Mouse (Mus musculus): ENCODE measurements at regions not wholly inside any gene's neighbourhood (a gene's known extent, or its start where the extent isn't known, plus 50 kb on each side); places are given as distances from the start of the nearest gene placed in this dataset.

DNA sequence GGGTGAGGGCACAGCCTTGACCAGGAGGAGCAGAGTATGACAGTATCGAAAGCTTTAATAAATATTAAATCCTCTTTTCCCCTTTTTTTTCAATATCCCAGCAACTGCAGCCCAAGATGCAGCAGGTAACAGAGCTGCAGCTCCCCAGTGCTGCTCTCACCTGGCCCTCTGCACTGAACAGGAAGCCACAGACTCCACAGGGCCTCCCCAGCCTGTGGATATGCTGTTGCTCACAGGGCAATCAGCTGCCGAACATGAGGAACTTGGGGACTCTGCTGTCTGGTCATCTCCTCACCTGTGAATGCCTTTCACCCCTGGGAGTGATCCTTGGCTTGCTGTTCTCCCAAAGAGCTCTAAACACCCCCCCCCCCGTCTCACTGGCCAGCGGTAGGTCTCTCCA is 503.4 kb upstream of the Gm10131 start:
- no peak overlapping the region for H3K4me3 ChIP-seq (ENCODE audit: insufficient read depth in 1 of 2, low read depth in 1 of 2, low read length in 2 of 2, poor library complexity in 1 of 2, severe bottlenecking in 1 of 2)
- no peak for DNase-seq (ENCODE audit: low read depth, low spot score)
- 0 out of 4 replicates have a peak, but pooled peaks cover 0 to 2% of the 10 kb centered on the region in 2 experiments for H3K4me1 ChIP-seq (ENCODE audit: control insufficient read depth in 2 of 2, insufficient read depth in 2 of 2, low read length in 2 of 2, poor library complexity in 1 of 2)
- TF ChIP-seq HCFC1 (IDR thresholded peaks at IDR 0.05; ENCODE audit: borderline replicate concordance, insufficient read depth, low read length): no peak
- no peak for TF ChIP-seq CHD2 (IDR thresholded peaks at IDR 0.05; ENCODE audit: low read depth, low read length)
- TF ChIP-seq ZNF384 (IDR thresholded peaks at IDR 0.05; ENCODE audit: low read depth, low read length): no peak
- TF ChIP-seq ZC3H11A (IDR thresholded peaks at IDR 0.05; ENCODE audit: borderline replicate concordance, low read depth, low read length): no peak
- TF ChIP-seq MAFK (IDR thresholded peaks at IDR 0.05; ENCODE audit: insufficient read depth, low read depth, low read length): no peak
- in situ Hi-C loops (cut with MboI; ENCODE audit: low sequenced_read_pairs in 2 of 2, unreplicated experiment in 2 of 2): no loop called here
- H3K27ac ChIP-seq (ENCODE audit: insufficient read depth, low read depth, low read length, poor library complexity, severe bottlenecking): no peak overlapping the region
- no peaks in the 10 kb centered on the region for H3K36me3 ChIP-seq (ENCODE audit: control insufficient read depth, insufficient read depth, low read length, poor library complexity, severe bottlenecking)
- H3K9ac ChIP-seq (ENCODE audit: insufficient read depth, low read depth, low read length, poor library complexity, severe bottlenecking): no peak overlapping the region
- H3K9me3 ChIP-seq (ENCODE audit: control insufficient read depth, insufficient read depth, low read depth, low read length): no peaks in the 10 kb centered on the region

DNA sequence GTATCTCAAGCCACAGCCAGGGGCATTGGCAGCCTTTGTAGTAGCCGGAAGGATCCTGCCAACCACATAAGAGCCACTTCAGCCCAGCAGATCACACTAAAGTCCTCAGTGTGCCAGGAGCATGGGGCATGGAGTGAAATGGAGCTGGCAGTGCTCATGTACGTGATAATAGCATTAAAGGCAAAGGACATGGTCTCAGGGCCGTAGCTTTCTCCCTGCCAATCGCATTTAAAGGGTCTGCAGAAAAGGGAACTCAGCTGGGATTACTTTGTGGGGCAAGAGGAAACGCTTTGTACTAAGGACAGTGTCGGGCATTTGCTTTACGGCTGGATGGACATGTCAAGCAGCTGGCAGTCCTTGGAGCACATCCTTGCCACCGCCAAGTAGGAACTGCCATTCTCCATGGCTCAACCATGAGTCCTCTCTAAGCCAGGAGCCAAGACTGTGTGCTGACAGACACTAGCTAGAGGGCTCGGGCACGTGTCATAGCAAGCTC is 502.5 kb upstream of the Gm10131 start:
- Histone ChIP-seq H3K36me3 (ENCODE audit: control insufficient read depth, insufficient read depth, low read length, poor library complexity, severe bottlenecking) (no peaks in the 10 kb centered on the region), H3K4me1 (ENCODE audit: control insufficient read depth in 2 of 2, insufficient read depth in 2 of 2, low read length in 2 of 2, poor library complexity in 1 of 2) (0 out of 4 replicates have a peak, but pooled peaks cover 0 to 2% of the 10 kb centered on the region in 2 experiments), H3K27ac (ENCODE audit: insufficient read depth, low read depth, low read length, poor library complexity, severe bottlenecking) (no peak overlapping the region), H3K9ac (ENCODE audit: insufficient read depth, low read depth, low read length, poor library complexity, severe bottlenecking) (no peak overlapping the region), H3K4me3 (ENCODE audit: insufficient read depth in 1 of 2, low read depth in 1 of 2, low read length in 2 of 2, poor library complexity in 1 of 2, severe bottlenecking in 1 of 2) (no peak overlapping the region), H3K9me3 (ENCODE audit: control insufficient read depth, insufficient read depth, low read depth, low read length) (no peaks in the 10 kb centered on the region)
- no peak for DNase-seq (ENCODE audit: low read depth, low spot score)
- in situ Hi-C loops (cut with MboI; ENCODE audit: low sequenced_read_pairs in 2 of 2, unreplicated experiment in 2 of 2): no loop called here
- no peak for TF ChIP-seq ZNF384 (IDR thresholded peaks at IDR 0.05; ENCODE audit: low read depth, low read length)
- TF ChIP-seq HCFC1 (IDR thresholded peaks at IDR 0.05; ENCODE audit: borderline replicate concordance, insufficient read depth, low read length): no peak
- TF ChIP-seq MAFK (IDR thresholded peaks at IDR 0.05; ENCODE audit: insufficient read depth, low read depth, low read length): no peak

DNA sequence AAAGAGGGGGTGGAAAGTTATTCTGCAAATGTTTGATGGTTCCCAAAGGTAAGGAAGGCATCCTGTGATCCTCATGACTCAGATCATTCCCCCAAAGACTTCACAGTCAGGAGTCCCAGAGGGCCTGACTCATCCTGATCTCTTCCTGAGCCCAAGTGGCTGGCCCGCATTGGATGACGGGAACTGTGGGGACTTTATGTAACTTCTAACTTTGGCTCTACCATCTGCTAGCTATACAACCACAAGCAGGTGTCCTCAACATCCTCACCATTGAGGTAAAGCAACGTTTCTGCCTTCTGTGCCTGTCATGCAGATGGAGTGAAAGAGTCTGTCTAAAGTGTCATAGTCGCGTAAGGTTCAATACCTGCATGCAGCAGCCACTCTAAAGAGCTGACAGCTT is 501.6 kb upstream of the Gm10131 start:
- in situ Hi-C loops (cut with MboI; ENCODE audit: low sequenced_read_pairs in 2 of 2, unreplicated experiment in 2 of 2): no loop called here
- H3K4me3 ChIP-seq (ENCODE audit: insufficient read depth in 1 of 2, low read depth in 1 of 2, low read length in 2 of 2, poor library complexity in 1 of 2, severe bottlenecking in 1 of 2): no peak overlapping the region
- no peaks in the 10 kb centered on the region for H3K36me3 ChIP-seq (ENCODE audit: control insufficient read depth, insufficient read depth, low read length, poor library complexity, severe bottlenecking)
- TF ChIP-seq ZNF384 (IDR thresholded peaks at IDR 0.05; ENCODE audit: low read depth, low read length) (no peak), MAFK (IDR thresholded peaks at IDR 0.05; ENCODE audit: insufficient read depth, low read depth, low read length) (no peak), ZC3H11A (IDR thresholded peaks at IDR 0.05; ENCODE audit: borderline replicate concordance, low read depth, low read length) (no peak), HCFC1 (IDR thresholded peaks at IDR 0.05; ENCODE audit: borderline replicate concordance, insufficient read depth, low read length) (no peak), CHD2 (IDR thresholded peaks at IDR 0.05; ENCODE audit: low read depth, low read length) (no peak)
- no peaks in the 10 kb centered on the region for H3K9me3 ChIP-seq (ENCODE audit: control insufficient read depth, insufficient read depth, low read depth, low read length)
- no peaks in the 10 kb centered on the region for H3K4me1 ChIP-seq (ENCODE audit: control insufficient read depth in 2 of 2, insufficient read depth in 2 of 2, low read length in 2 of 2, poor library complexity in 1 of 2)
- H3K9ac ChIP-seq (ENCODE audit: insufficient read depth, low read depth, low read length, poor library complexity, severe bottlenecking): no peak overlapping the region
- no peak overlapping the region for H3K27ac ChIP-seq (ENCODE audit: insufficient read depth, low read depth, low read length, poor library complexity, severe bottlenecking)
- DNase-seq (ENCODE audit: low read depth, low spot score): no peak

DNA sequence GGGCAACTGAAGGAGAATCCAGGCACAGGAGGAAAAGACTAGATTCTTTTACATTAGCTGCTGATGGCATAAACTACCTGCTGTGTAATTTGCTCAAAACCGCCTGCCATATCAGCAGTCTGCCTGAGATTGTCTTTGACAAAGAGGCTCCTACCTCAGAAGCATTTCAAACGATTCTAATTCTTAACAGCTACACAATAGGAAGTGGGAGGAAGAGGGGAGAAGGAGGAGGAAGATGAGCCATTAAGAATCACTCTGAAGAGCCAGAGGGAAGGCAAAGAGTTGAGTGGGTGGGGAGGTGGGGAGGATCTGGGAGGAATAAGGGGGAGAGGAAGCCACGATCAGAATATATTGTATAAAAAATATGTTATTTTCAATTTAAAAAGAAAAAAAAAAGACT is 500.9 kb upstream of the Gm10131 start:
- TF ChIP-seq MAFK (IDR thresholded peaks at IDR 0.05; ENCODE audit: insufficient read depth, low read depth, low read length): no peak
- TF ChIP-seq ZNF384 (IDR thresholded peaks at IDR 0.05; ENCODE audit: low read depth, low read length): no peak
- no peak for TF ChIP-seq CHD2 (IDR thresholded peaks at IDR 0.05; ENCODE audit: low read depth, low read length)
- DNase-seq (ENCODE audit: low read depth, low spot score): no peak
- no peak overlapping the region for H3K27ac ChIP-seq (ENCODE audit: insufficient read depth, low read depth, low read length, poor library complexity, severe bottlenecking)
- no peaks in the 10 kb centered on the region for H3K4me1 ChIP-seq (ENCODE audit: control insufficient read depth in 2 of 2, insufficient read depth in 2 of 2, low read length in 2 of 2, poor library complexity in 1 of 2)
- no peaks in the 10 kb centered on the region for H3K9me3 ChIP-seq (ENCODE audit: control insufficient read depth, insufficient read depth, low read depth, low read length)
- H3K36me3 ChIP-seq (ENCODE audit: control insufficient read depth, insufficient read depth, low read length, poor library complexity, severe bottlenecking): no peaks in the 10 kb centered on the region
- in situ Hi-C loops (cut with MboI; ENCODE audit: low sequenced_read_pairs in 2 of 2, unreplicated experiment in 2 of 2): no loop called here
- H3K4me3 ChIP-seq (ENCODE audit: insufficient read depth in 1 of 2, low read depth in 1 of 2, low read length in 2 of 2, poor library complexity in 1 of 2, severe bottlenecking in 1 of 2): no peak overlapping the region
- no peak overlapping the region for H3K9ac ChIP-seq (ENCODE audit: insufficient read depth, low read depth, low read length, poor library complexity, severe bottlenecking)

DNA sequence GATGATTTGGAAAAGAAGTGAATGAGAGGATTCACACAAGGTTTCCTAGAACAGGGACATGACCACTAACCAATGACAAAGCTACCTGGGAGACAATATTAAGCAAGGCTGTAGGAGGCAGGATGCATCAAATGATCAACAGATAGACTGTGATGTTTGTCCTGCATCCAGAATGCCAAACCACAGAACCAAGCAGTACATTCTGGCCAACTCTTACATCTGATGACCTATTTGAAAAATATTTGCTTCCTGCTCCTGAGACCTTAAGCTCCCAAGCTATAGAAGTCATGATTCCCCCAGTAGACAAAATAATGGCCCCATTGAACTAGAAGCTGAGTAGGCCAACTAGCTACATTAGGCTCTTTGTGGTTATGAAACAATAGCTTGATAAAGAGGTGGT is 498.6 kb upstream of the Gm10131 start:
- in situ Hi-C loops (cut with MboI; ENCODE audit: low sequenced_read_pairs in 2 of 2, unreplicated experiment in 2 of 2): no loop called here
- no peaks in the 10 kb centered on the region for H3K9me3 ChIP-seq (ENCODE audit: control insufficient read depth, insufficient read depth, low read depth, low read length)

More for the DNA sequence above, 498.6 kb upstream of the Gm10131 start:
- H3K27ac ChIP-seq (ENCODE audit: insufficient read depth, low read depth, low read length, poor library complexity, severe bottlenecking): no peak overlapping the region
- no peak overlapping the region for H3K4me3 ChIP-seq (ENCODE audit: insufficient read depth in 1 of 2, low read depth in 1 of 2, low read length in 2 of 2, poor library complexity in 1 of 2, severe bottlenecking in 1 of 2)
- H3K36me3 ChIP-seq (ENCODE audit: control insufficient read depth, insufficient read depth, low read length, poor library complexity, severe bottlenecking): no peaks in the 10 kb centered on the region
- no peak overlapping the region for H3K9ac ChIP-seq (ENCODE audit: insufficient read depth, low read depth, low read length, poor library complexity, severe bottlenecking)
- TF ChIP-seq ZNF384 (IDR thresholded peaks at IDR 0.05; ENCODE audit: low read depth, low read length): no peak
- TF ChIP-seq ZC3H11A (IDR thresholded peaks at IDR 0.05; ENCODE audit: borderline replicate concordance, low read depth, low read length): no peak
- no peak for TF ChIP-seq CHD2 (IDR thresholded peaks at IDR 0.05; ENCODE audit: low read depth, low read length)
- no peak for TF ChIP-seq HCFC1 (IDR thresholded peaks at IDR 0.05; ENCODE audit: borderline replicate concordance, insufficient read depth, low read length)
- TF ChIP-seq MAFK (IDR thresholded peaks at IDR 0.05; ENCODE audit: insufficient read depth, low read depth, low read length): no peak
- H3K4me1 ChIP-seq (ENCODE audit: control insufficient read depth in 2 of 2, insufficient read depth in 2 of 2, low read length in 2 of 2, poor library complexity in 1 of 2): no peaks in the 10 kb centered on the region
- DNase-seq (ENCODE audit: low read depth, low spot score): no peak

Data from ES-E14 (cell line).